22 mouse cellular contexts compared by ENCODE assay signal in genomic region chr5:121334454-121334853, GRCm38 (mm10).
"Had no signal": no experiment of that assay in that cellular context is flagged by ENCODE, and none has a peak within 500 bp of the region (broad histone marks: within the 10 kb centered on the region; RNA-seq: fewer than 3 reads in every experiment).

No protein-coding gene starts in this region.

- H3K9ac ChIP-seq: forebrain, postnatal 0 days; heart, embryonic 12.5 days; hindbrain, embryonic 12.5 days; hindbrain, embryonic 14.5 days; intestine, embryonic 15.5 days; limb, embryonic 12.5 days had no signal

- DNase-seq: forebrain, postnatal 0 days; gastrocnemius, adult 2 months; gastrocnemius, postnatal 10 days; gastrocnemius, postnatal 25 days; heart, adult 18-20 months; heart, postnatal 10 days; heart, postnatal 4 days; kidney, postnatal 10 days; kidney, postnatal 4 days had no signal

- H3K4me1 ChIP-seq: heart, embryonic 10.5 days; heart, embryonic 12.5 days; hindbrain, embryonic 10.5 days; hindbrain, embryonic 12.5 days; intestine, embryonic 15.5 days; limb, embryonic 10.5 days; limb, embryonic 12.5 days had no signal

- H3K27me3 ChIP-seq: heart, embryonic 12.5 days; hindbrain, embryonic 12.5 days; intestine, embryonic 15.5 days; limb, embryonic 12.5 days had no signal

- ATAC-seq: forebrain, postnatal 0 days; hindbrain, embryonic 16.5 days; inflammation-experienced regulatory T-cells, adult 6 months; intestine, embryonic 15.5 days; intestine, postnatal 0 days had no signal

- H3K27ac ChIP-seq: gastrocnemius, adult 2 months; heart, embryonic 10.5 days; hindbrain, embryonic 10.5 days; hindbrain, embryonic 12.5 days; hindbrain, embryonic 14.5 days; intestine, embryonic 15.5 days; layer of hippocampus, adult 2 months; left cerebral cortex, adult 2 months; limb, embryonic 10.5 days; limb, embryonic 12.5 days had no signal

- H3K4me3 ChIP-seq: gastrocnemius, adult 2 months; heart, embryonic 10.5 days; heart, embryonic 12.5 days; hindbrain, embryonic 10.5 days; hindbrain, embryonic 12.5 days; intestine, embryonic 15.5 days; layer of hippocampus, adult 2 months; left cerebral cortex, adult 2 months; limb, embryonic 10.5 days; limb, embryonic 12.5 days had no signal

- H3K4me2 ChIP-seq: heart, embryonic 12.5 days; hindbrain, embryonic 12.5 days; hindbrain, embryonic 14.5 days; intestine, embryonic 15.5 days; limb, embryonic 12.5 days had no signal

- H3K9me3 ChIP-seq: heart, embryonic 10.5 days; heart, embryonic 12.5 days; hindbrain, embryonic 10.5 days; hindbrain, embryonic 12.5 days; intestine, embryonic 15.5 days; limb, embryonic 10.5 days; limb, embryonic 12.5 days had no signal
